Mouse (Mus musculus) cerebellum, postnatal 14 days (tissue): ENCODE results near the gene Tyw3.
"Not testable (repeated sequence)": the region's sequence is repeated elsewhere in the genome, so short reads cannot be mapped to it uniquely, and the experiment has no call there.

Source experiments
- DNase-seq, 2 experiments: peaks; one replicate each; pipeline ENCODE4 v3.0.0; 2021; ENCODE audit warnings: mixed read lengths in 2 of 2

Tyw3 gene

DNA sequence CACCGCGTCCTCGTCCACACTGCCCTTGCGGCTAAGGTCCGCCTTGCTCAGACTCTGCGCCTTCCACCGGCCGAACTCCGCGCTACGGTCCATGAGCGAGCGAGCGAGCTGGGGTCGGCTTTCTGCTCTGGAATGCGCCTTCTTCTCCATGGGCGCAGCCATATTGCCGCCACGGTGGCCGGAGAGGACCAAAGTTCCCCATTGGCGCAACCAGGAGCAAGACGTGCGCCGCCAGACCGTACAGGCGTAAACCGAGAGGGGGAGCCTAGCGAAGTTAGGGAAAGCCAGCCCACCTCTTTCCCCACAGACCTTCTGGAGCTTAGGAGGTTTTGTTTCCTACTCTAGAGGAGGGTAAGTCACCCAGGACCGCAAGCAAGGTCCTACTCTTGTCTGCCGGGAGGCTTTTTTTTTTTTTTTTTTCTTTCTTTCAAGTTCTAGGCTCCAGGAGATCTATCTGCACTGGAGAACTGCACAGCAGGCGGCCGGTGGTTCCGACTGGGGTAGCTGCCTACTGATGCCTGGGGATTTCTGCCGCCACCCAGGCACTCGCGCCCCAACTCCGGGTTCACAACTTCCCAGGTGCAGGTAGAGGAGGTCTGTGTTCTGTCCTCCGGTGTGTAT lies at the start of gene Tyw3:
TSS of gene Tyw3 (minus strand) at position 171 of the 621 bp plus-strand sequence.
- DNase-seq = peak; percentile 99

DNA sequence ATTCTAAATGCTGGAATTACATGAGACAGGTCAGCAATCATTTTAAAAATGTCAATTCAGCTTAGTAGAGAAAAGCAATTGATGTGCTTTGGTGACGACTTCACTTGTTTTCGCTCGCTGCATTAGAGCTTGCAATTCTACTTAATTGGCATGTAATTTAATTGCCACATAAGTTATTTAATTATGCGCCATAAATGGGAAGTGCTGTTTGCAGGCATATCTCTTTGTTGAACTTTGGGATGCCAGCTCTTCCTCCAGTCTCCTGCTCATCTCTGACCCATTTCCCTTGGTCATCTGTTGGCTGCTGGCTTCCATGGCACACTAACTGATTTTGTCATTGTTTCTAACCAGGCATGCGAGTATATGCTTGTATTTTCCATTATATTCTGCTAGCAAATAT lies 36.2 kb upstream of the Tyw3 start:
- DNase-seq = no peak

DNA sequence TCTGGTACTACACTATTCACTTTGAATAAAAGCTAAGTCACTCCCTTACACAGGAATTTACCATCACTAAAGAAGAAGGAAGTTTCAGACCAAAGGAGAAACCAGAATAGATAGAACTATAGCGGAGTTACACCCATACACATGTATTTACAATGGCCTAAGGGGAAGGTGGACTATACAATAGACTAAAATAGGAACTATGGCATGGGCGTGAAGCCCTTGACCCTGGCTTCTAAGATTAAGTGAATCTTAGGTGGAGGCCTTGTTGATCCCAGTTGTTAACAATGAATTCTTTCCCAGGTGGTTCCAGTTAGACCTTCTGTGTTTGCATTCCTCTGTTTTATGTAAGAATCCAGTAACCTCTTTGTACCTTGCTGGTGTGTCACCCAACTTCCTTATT lies 34.4 kb upstream of the Tyw3 start:
- DNase-seq = not testable (repeated sequence)

DNA sequence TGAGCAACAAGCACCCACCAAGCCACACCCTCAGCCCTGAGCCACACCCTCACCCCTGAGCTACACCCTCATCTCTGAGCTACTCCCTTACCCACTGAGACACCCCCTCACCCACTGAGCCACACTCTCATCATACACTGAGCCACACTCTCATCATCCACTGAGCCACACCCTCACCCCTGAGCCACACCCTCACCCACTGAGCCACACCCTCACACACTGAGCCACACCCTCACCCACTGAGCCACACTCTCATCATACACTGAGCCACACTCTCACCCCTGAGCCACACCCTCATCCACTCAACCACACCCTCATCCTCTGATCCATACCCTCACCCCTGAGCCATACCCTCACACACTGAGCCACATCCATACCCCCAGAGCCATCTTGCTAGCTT lies 31.4 kb upstream of the Tyw3 start:
- no peak for DNase-seq

DNA sequence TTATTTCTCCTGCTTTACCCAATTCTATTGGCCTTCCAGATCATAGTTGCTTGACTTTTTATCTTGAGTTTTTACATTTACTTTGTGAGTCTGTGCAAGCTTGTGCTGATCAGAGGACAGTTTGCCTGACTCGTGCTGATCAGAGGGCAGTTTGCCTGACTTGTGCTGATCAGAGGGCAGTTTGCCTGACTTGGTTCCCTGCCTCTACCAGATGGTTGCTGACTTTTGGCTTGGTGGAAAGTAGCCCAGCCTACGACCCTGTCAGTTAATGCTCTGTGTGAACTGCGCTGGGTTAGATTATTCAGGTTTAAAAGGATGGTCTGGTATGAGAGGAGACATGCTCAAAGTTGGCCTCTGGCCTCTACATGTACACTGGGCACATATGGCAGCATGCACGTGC lies 19.2 kb upstream of the Tyw3 start:
- DNase-seq = peak; percentile 28 to 57

DNA sequence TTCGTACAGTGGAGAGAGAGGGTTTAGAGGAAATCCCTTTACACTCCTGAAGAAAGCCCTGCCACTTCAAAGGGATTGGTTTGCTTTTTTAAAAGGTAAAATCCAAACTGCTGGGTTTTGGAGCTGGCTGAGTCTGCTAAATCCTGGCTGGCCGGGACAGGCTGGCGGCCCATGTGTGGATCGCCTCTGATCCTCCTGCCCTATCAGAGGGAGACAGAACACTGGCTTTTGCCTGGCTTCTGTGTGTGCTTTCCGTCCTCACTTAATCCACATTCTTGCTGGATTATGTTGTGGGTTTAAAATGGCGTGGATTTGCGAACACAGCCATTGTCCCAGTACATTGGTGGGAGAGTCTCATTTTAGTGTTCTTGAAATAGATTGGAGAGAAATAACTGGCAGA lies 18.4 kb upstream of the Tyw3 start:
- DNase-seq = no peak

DNA sequence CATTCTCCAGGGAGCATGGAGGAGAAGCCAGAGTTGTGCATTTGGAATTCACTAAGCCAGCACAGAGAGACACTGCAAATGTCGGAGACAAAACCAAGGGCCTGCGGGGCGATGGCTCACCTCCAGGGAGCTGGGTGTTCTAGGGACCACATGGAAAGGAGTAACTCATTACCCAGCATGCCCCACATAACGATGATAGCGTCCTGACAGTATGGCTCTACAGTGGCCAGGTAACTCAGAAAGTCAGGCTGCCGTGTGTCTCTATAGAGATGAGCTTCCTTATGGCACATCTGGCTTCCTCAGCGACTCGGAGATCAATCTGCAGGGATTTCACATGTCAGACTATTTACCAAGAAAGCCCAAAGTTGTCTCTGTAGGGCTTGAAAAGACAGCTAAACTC lies 17.9 kb upstream of the Tyw3 start:
- DNase-seq = no peak

DNA sequence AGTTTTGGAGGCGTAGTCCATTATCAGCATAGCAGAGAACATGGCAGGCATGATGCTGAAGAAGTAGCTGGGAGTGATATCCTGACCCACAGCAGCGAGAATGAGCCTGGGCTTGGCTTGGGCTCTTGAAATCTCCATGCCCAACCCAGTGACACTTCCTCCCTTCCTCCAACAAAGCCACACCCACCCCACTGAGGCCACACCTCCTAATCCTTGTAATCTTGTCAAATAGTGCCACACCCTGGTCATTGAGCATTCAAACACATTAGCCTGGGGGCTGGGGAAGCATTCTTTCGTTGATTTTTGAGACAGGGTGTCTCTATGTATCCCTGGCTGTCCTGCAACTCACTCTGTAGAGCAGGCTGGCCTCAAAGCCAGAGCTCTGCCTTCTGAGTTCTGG lies 15.0 kb upstream of the Tyw3 start:
- DNase-seq = no peak

DNA sequence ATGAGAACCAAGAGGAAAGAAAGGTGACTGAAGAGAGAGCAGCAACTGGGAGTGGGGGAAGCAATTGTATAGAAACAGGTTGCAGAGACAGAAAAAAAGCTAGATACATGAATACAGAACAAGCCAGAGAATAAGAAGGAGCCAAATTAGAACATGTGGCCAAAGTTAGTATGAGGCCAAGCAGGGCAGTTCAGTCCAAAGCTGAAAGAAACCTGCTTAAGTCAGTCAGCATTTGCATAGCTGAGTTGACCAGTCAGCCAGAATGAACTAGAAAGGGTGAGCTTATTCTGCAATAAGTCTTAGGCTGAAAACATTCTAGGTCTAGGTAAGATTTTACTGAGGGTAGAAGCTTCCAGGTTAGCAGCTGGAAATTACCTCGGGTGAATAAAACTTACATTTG lies 11.0 kb upstream of the Tyw3 start:
- DNase-seq = no peak

DNA sequence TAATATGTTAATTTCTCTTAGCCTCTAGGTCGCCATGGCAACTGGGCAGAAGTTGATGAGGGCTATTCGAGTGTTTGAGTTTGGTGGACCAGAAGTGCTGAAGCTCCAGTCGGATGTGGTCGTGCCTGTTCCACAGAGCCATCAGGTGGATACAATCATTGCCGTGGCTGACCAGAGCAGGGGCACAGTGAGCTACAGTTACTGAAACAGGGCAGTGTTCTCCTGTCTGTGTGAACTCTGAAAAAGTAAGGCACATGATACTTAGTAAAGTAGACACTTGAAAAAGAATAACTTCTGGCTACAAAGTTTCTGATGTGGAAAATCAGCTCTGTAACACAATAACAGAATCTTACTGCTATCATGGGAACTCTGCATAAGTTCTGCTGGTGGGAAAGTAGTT lies 8.0 kb upstream of the Tyw3 start:
- DNase-seq = no peak

DNA sequence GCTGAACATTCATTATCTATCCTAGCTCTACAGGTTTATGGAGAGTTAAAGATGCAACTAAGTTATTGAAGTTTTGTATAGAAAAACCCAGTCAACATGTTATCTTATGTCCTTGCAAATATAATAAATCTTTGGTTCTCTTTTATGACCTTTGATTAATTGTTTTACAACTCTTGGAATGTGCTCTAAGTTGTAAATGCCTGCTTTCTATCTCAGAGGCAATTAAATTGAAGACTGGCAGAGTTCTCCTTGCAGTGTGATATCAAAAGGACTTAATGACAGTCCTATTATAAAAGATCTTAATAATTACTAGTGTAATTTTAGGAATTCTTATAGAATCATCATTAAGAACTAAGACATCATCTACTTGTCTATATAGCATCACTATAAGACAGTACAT lies 5.2 kb upstream of the Tyw3 start:
- DNase-seq = no peak

DNA sequence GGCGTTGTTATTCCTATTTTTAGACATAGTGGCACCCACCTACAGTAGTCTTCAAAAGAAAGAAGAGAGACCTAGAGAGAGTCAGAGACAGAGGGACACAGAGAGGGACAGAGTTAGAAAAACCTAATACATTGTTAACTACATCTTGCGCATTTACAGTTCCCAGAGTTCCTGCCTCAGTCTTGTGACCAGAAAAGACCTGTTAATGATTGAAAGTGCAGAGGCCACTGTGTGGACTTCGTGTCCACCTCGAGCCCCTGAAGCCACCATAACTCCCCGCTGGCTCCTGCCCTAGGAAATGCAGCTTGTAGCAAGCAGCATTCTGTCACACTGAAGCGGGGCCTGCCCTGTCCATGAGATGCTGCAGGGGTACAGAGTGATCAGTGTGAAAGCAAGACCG lies 657 bp upstream of the Tyw3 start:
- no peak for DNase-seq

DNA sequence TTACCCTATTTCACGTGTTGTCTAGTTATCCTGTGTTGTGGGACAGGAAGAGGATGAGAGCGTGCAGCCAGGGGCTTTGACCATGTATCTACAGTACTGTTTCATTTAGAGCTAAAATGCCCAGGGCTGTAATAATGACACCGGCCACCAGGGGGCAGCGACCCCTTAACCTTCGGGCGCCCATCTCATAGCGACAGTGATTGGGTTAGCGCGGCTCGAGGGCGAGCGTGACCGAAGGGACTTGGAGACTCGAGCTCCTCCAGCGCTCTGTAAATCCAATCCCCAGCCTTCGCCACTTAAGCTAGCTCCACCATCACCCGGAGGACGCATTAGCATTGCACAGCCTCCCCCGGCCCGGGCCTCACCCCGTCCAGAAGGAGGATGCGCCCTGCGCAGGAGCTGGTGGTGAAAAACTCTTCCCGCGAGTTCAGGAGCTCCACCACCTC lies 393 bp downstream of the Tyw3 start, which contains the start of gene Cryz:
TSS of gene Cryz (plus strand) at position 224 of the 446 bp plus-strand sequence.
- DNase-seq = peak; percentile 97

DNA sequence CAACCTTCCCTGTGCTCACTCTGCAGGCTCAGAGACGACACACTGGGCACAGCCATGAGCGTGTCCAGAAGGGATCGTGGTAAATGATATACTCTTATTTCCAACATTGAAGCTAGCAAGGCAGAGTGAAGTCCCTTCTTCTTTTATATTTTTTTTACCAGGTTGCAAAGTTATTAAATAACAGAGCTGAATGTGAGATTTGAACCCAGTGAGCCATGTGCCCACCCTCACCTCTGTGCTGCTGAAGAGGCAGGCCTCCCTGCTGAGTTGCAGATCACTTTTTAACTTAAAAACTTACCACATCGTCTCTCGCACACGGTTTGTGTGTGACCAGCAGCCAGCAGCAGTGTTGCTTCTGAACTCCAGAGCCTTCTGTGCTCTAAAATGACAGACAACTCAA lies 2.7 kb downstream of the Tyw3 start:
- DNase-seq = no peak

DNA sequence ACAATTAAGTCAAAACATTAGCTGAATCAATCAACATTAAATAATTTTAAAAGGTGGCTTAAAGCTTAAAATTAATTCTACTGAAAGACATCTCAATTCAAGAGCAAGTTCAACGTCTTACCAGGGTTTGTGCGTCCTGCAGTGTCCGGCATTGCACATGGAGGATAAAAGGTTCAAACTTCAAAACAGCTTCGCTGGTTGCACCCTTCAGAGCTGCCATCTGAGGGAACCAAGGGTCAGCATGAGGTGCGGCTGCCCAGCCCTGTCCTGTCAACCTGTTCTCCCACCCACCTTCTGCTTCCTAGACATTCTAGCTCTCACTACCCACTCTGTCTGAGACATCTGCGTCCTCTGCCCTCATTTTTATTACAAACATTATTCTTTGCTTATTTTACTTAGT lies 3.3 kb downstream of the Tyw3 start:
- DNase-seq = no peak

DNA sequence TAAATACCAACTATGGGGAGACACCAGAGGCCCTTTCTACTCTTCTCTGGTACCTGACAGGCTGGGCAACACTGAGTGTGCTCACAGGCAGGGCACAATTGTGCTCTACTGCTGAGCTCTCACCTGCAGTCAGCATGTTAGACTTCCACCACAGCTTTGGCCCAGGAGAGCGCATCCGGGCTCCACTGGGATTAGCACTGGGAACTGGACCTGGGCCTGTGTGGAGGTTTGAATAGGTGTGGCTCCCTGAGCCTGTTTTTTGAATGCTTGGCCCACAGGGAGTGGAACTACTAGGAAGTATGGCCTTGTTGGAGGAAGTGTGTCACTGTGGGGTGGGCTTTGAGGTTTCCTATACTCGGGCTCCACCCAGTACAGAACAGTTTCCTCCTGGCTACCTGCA lies 5.3 kb downstream of the Tyw3 start:
- no peak for DNase-seq

DNA sequence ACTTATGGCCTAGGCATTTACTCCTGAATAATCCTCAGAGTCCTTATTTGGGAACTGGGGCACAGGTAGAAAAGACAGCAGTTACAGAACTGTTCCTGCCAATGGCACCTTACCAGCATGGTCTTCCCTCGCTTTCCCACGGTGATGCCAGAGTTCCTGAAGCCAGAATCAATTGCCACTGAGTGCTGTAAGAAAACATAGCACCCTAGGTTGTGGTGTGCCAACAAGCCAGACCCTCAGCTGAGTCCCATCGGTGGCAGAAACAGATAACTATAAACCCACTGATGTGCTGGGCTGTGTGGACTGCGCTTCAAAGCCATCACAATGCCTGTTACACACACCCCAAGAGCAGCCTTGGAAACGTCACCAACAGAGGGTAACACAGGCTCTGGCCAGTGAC lies 5.9 kb downstream of the Tyw3 start:
- no peak for DNase-seq

DNA sequence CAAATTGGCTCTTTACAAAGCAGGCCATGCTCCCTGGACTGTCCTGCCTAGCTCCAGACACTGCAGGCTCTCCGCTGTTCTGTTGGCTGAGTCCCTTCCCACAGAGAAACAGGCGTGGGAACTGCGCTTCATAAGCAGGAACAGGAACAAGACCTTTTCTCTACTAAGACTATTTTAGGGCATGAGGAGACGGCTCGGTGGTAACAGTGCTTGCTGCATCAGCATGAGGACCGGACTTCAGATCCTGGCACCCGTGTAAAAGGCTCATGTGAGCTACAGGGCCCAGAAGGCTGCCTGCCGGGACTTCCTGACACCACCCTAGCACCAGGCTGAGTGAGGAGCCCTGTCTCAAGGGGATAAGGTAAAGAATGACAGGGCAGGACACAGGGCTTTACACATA lies 12.6 kb downstream of the Tyw3 start:
- DNase-seq = no peak

DNA sequence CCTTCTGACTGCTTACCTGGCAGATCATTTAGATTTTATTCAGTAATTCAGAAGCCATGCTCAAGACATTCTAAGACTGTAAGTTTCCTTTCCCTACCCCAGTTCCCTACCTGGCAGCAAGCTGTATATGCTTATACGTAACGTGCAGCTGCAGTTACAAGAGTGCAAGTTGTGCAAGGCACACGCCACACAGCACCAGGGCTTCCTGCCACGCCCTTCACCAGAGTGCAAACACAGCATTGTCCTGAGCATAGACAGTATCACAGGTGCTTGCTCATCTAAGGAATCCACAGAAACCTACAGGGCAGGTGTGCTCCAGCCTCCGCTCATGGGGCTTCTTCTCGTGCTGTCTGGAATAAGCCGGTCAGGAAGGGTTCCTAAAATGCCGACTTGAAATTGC lies 19.0 kb downstream of the Tyw3 start:
- DNase-seq = no peak

DNA sequence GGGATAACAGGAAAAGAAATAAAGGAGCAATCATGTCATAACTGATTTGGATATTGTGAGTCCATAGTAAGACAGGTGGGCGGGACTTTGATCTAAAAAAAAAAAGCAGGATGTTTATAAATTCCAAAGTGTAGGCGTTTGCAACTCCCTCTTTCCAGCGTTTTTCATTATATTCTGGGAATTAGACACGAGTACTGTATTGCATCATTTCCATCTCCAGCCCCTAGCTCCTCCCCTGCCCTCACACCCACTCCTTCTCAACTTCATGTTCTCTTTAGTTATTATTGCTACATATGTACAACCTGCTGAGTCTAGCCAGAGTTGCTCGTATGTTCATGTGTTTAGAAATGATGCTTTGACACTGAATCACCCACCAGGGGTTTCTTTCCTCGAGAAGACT lies 23.2 kb downstream of the Tyw3 start:
- DNase-seq = no peak

DNA sequence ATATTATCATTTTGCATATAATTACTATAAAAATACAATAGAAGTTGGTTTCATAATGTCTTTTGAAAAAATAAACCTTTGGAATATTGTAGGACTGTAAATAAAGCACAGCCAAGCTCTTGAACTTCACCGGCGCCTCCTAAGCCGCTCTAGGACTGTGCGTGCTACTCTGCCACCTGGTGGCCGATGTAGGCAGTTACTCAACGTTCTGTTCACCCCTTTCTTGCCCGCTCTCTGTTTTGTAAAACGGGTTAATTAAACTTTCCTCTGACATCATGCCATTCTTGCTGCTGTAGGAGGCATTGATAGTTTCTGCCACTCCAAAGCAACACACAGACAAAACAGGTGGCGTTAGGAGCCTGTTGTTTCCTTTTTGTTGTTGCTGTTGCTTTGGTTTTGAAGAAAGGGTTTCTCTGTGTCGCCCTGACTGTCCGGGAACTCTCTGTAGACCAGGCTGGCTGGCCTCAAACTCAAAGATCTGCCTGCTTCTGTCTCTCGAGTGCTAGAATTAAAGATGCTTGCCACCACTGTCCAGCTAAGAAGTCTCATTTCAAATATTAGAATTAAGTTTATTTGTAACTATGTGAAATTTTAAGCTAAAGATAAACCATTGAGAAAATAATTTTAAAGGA lies 24.4 kb downstream of the Tyw3 start:
- DNase-seq = peak; percentile 85 to 88

DNA sequence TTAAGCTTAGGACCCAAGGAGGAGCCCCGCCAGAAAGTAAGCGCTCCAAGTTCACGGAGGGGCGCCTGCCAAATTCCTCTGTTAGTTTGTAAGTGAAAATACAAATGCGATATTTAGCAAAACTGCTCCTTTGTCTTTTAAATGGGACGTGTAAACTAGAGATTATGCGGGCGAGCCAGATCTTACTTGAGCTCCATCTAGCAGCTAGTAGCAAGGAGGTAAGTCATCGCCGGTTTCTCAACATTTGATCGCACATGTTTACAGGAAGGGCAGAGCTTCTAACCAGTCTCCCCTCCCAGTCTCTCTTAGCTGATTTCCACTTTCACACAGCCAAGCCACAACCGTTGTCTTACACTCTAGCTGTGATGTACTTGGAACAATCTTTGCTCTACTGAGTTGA lies 26.1 kb downstream of the Tyw3 start:
- DNase-seq = peak; percentile 10 to 22

DNA sequence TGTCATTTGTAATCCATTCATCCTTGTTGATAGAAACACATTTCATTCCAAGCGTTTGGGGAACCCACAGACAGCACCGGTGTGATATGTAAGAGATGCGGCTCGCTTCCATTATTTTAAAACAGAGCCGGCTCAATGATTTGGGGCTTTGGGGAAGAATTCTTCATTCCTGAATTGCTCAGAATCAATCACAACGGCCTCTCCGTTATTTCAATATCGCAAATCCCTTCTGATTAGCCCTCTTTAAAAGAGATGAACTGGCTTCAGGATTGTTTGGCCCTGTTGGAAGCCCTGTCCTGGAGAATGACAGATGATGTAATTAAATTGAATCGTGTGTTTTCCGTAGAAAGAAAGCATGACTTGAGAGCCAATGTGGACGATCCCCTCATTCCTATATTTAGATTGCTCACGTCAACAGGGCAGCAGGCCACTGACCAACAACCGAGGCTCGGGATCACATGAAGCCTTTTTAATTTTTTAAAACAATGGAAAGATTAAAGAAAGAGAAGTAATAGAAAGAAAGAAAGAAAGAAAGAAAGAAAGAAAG lies 26.8 kb downstream of the Tyw3 start:
- DNase-seq = peak; percentile 28 to 32

DNA sequence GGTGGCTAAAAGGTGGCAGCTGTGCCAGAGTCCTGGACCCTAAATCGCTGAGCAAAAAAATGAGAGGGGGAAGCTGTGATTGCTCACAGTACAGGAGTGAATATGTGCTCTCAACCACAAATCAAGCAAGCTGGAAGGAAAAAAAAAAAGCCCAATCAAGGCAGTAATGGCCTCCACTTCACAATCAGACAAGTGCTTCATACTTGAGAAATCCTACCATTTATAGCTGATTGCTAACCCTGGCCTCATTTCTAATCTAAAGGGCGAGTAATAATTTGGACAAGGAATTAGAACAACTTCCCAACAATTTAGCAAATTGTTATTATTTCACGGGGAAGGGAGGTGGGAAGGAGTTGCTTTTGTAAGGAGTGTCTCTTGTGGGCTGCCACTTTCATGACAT lies 31.5 kb downstream of the Tyw3 start:
- DNase-seq = no peak

DNA sequence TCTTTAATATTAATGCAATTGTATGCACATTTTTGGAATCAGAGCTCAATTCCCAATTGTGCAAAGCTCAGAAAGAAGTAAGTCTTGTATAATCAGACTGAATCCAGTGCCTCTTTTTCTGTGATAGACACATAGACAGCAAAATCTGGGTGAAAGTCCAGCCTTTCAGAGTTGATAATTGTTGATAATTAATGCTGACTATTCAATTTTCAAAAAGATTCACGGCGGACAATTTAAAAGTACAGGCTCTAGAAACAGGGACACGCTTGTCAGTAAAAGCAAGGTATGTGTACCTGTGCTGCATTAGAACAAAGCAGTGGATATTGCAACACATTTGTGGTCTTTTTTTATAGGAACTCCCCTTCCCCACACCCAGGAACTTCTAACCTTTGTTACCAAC lies 34.7 kb downstream of the Tyw3 start:
- DNase-seq = no peak
